Mouse (Mus musculus): ENCODE results near the gene Iqsec1.

Gene Iqsec1

GRCm38 (mm10) chr6:90704705-90705344, 283.7 kb downstream of the Iqsec1 start:
- no peak for DNase-seq (ENCODE audit: low spot score)

- no peak for DNase-seq (ENCODE audit: low spot score)
These were observed 284.7 kb downstream of the Iqsec1 start for GRCm38 (mm10) chr6:90703782-90704181.

- DNase-seq (ENCODE audit: low spot score), result no peak
These were observed 285.4 kb downstream of the Iqsec1 start for GRCm38 (mm10) chr6:90702837-90703735.

GRCm38 (mm10) chr6:90702197-90702596, 286.3 kb downstream of the Iqsec1 start:
- DNase-seq (ENCODE audit: low spot score), result no peak

- no peak for DNase-seq (ENCODE audit: low spot score)
These were observed 287.1 kb downstream of the Iqsec1 start for GRCm38 (mm10) chr6:90701391-90701790.

GRCm38 (mm10) chr6:90700737-90701136, 287.7 kb downstream of the Iqsec1 start:
- DNase-seq (ENCODE audit: low spot score), result no peak

- no peak for DNase-seq (ENCODE audit: low spot score)
These were observed 288.4 kb downstream of the Iqsec1 start for GRCm38 (mm10) chr6:90700068-90700467.

- no peak for DNase-seq (ENCODE audit: low spot score)
These were observed 289.6 kb downstream of the Iqsec1 start for GRCm38 (mm10) chr6:90698843-90699242.

- DNase-seq (ENCODE audit: low spot score), result no peak
These were observed 292.7 kb downstream of the Iqsec1 start for GRCm38 (mm10) chr6:90695754-90696153.

GRCm38 (mm10) chr6:90692404-90692803, 296.1 kb downstream of the Iqsec1 start:
- DNase-seq (ENCODE audit: low spot score), result no peak

- DNase-seq (ENCODE audit: low spot score), result no peak
These were observed 296.6 kb downstream of the Iqsec1 start for GRCm38 (mm10) chr6:90691935-90692334.

- no peak for DNase-seq (ENCODE audit: low spot score)
These were observed 299.0 kb downstream of the Iqsec1 start for GRCm38 (mm10) chr6:90689500-90689899.

- DNase-seq (ENCODE audit: low spot score), result no peak
These were observed 299.7 kb downstream of the Iqsec1 start for GRCm38 (mm10) chr6:90688742-90689141.

GRCm38 (mm10) chr6:90688003-90688402, 300.5 kb downstream of the Iqsec1 start:
- DNase-seq (ENCODE audit: low spot score), result no peak

GRCm38 (mm10) chr6:90686812-90687211, 301.7 kb downstream of the Iqsec1 start:
- DNase-seq (ENCODE audit: low spot score), result no peak

- DNase-seq (ENCODE audit: low spot score), result no peak
These were observed 304.5 kb downstream of the Iqsec1 start for GRCm38 (mm10) chr6:90683831-90684532.

GRCm38 (mm10) chr6:90680401-90680800, 308.1 kb downstream of the Iqsec1 start:
- DNase-seq (ENCODE audit: low spot score), result no peak

- DNase-seq (ENCODE audit: low spot score), result no peak
These were observed 309.7 kb downstream of the Iqsec1 start for GRCm38 (mm10) chr6:90678759-90679158.

GRCm38 (mm10) chr6:90668693-90669092, 319.8 kb downstream of the Iqsec1 start:
- no peak for DNase-seq (ENCODE audit: low spot score)

- DNase-seq (ENCODE audit: low spot score), result no peak
These were observed 324.7 kb downstream of the Iqsec1 start for GRCm38 (mm10) chr6:90663736-90664135.

- no peak for DNase-seq (ENCODE audit: low spot score)
These were observed 326.3 kb downstream of the Iqsec1 start for GRCm38 (mm10) chr6:90662148-90662547.

GRCm38 (mm10) chr6:90661029-90661399, 327.5 kb downstream of the Iqsec1 start:
- no peak for DNase-seq (ENCODE audit: low spot score)
